Mouse (Mus musculus): ENCODE data around the gene Tmem138.

DNA sequence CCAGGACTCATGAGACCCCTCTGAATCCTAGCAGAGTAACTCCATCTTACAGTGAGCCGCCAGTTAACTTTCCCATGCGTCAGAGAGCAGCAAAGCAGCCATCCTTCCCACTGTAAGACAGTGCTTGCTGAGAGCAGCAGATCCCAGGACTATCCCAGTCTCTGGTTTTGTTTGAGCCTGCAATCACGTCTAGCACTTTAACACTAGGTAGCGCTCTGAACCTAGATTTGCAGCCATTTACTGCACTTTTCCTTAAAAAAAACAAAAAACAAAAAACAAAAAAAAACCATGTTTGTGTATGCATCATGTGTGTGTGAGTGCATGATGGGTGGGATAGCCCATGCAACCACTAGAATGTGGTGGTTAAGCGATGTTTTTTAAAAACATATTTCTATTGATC lies 17.1 kb downstream of the Tmem138 start:
- TF ChIP-seq CTCF (IDR thresholded peaks at IDR 0.05; ENCODE audit: control insufficient read depth, insufficient read depth, insufficient read length): peak; percentile 54
- no peak for TF ChIP-seq MAX (IDR thresholded peaks at IDR 0.05)
- no peak for TF ChIP-seq MYOD1 (IDR thresholded peaks at IDR 0.05; ENCODE audit: control insufficient read depth, insufficient read length, low read depth)
